Mouse (Mus musculus) cerebellum, postnatal 10 days (tissue): ENCODE data around the gene Frmd8.
"Not testable (repeated sequence)": the region's sequence is repeated elsewhere in the genome, so short reads cannot be mapped to it uniquely, and the experiment has no call there.

ENCODE experiments used
- DNase-seq, 2 experiments: peaks; one replicate each; pipeline ENCODE4 v3.0.0; 2021; ENCODE audit warnings: mixed read lengths in 2 of 2

Gene Frmd8

DNA sequence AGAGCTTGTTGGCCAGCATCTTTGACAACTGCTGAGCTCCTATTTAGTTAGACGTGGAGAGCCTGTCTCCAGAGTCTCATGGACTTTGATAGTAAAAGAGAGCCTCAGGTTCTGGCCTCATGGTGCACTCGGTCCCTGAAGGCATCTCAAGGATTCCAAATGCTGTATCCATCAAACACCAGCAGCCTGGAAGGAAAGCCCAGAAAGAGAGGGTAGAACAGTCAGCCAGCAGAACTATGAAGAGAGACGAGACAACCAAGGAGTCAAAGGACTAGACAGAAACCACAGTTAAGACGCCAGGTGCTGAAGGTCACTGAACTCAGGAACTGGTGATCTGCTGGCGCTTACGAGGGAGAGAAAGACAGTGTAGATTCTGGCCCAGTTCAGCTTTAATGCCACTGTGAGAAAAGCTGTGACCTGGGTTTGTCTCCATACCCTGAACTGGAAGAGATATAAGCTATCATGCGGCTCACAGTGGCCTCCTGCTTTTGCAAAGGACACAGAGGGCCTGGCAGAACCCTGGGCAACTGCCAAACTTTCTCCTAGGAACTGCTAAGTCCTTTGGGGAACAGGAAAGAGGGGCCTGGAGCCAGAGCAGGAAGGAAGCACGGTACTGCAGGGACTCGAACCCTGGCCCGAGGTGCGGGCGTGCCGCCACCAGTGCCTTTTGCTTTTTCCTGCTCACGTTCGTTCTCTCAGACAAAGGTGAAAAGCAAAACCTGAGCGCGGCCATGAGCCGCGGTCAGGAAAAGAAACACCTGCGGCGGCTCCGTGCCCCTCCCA lies 50.8 kb downstream of the Frmd8 start:
- peak; percentile 53 to 63 for DNase-seq

GRCm38 (mm10) chr19:5823266-5823839 lies 51.7 kb downstream of the Frmd8 start:
- peak; percentile 63 to 69 for DNase-seq

DNA sequence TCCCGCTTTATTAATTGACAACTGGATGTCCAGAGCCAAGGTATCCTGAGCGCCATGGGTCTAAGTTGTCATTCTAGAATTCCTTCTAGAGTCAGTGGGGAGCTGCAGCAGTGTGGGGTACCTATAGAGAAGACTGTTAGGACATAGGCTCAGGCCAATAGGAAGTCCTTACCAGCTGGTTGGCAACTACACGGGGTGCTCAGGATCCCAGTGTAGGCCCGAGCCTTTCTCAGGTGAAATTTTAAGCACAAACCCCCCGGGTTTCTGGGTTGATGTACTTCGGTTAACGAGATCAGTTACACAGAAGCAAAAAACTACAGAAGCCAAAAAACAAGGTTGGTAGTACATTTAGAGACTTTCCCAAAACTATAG lies 52.3 kb downstream of the Frmd8 start:
- no peak for DNase-seq

DNA sequence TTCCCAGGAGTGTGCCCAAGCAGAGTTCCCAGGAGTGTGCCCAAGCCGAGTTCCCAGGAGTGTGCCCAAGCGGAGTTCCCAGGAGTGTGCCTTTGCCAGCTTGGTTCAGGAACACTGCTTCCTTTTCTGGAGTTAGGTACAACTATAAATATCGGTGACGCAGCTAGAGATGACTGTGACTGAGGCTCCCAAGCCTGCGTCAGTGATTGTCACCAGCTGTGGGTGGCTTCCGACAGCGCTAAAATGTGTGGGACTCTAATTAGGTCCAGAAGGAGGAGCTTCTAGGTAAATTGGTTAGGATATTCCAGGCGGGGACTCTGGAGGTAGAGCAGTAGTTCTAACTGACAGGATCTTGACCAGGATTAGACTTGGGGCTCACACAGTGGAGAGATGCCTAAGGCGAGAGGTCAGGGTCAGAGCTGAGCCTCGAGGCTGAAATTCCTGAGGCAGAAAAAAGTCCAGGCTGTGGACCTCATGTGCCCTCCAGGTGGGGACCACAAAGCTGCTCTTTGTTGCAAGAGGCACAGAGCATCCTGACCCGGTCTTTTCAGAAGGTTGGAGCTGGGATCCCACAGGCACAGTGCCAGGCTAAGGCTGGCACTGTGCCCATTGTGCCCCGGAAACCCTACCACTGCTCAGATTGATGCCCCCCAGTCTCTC lies 52.8 kb downstream of the Frmd8 start:
- DNase-seq: no peak

DNA sequence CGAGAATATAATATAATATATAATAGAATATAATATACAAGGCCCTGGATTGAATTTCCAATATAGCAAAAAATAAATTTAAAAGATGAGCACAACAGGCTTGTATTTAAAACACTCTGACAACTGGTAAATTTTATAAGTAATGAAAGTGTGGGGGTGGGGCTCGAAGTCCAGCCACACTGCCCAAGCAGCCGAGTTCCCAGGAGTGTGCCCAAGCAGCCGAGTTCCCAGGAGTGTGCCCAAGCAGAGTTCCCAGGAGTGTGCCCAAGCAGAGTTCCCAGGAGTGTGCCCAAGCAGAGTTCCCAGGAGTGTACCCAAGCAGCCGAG lies 53.3 kb downstream of the Frmd8 start:
- DNase-seq: no peak

DNA sequence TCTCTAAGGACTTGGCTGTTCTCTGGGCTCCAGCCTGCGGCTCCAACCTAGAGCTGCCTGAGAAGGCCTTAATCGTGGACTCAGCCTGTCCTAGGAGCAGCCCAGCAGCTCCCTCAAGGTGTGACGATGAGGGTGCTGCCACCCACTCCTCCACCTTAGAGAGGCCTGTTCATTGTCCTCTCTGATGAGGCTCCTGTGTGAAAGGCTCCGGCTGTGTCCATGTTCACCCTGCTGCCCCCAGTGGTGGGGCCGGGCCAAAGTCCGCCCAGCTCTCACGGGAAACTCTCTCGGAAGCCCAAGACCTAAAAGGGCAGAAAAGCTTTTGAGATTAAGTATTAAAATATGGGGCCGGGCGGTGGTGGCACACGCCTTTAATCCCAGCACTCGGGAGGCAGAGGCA lies 55.5 kb downstream of the Frmd8 start:
- peak; percentile 63 to 67 for DNase-seq

- no peak for DNase-seq
Observed at GRCm38 (mm10) chr19:5818590-5818977, 56.5 kb downstream of the Frmd8 start.

DNA sequence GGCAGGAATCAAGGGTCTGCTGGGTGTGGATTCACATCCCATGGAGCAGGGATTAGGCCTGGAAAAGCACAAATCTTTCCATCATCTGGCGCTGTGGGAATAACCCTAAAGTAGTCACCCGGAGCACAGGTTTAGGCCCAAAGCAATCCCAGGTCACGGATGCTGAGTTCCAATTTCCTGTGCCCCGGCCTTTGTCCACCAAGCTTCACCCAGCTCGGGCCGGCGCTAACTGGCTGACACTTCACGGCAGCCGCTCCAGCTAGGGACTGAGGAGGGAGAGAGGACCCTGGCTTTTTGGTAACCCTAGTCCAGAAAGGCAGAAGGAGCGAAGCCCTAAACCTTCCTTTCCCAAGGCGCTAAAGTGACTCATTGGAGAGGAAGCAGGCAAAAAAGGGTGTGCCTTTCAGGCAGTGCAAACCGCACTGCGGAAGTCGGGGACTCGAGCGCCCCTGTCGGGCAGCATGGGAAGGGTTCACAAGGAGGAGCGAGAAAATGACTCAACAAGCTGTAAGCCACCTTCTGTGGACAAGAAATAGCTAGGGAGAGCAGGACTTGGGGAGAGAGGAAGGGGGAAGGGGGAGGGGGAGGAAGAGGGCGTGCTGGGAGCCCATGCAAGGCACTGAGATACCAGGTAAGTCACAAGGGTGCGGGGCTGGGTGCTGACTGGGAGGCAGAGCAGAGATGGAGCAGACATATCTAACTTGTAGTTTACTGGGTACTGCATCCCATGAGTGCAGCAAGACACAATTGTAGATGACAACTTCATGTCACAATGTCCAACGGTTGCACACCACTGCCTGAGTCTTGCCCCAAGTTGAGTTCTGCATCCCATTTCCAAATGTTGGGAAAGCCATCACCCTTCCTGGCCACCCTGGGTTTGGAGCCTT lies 57.1 kb downstream of the Frmd8 start:
- peak; percentile 93 to 94 for DNase-seq

DNA sequence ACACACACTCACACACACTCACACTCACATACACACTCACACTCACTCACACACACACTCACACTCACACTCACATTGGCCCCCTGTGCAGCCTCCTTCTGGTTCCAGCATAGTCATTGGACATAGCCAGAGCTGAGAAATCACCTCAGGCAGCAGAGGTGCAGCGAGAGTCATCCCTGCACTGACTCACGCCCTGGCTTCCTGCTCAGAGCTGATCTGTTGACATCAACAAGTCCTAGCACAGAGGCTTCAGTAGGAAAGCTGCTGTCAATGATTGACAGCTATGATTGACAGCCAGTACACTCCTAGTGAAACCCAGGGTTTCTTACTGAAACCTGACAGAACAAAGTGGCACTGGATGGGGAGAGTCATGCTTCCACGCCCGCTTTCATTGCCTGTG lies 59.1 kb downstream of the Frmd8 start:
- no peak for DNase-seq

GRCm38 (mm10) chr19:5815010-5815409 lies 60.1 kb downstream of the Frmd8 start:
- no peak for DNase-seq

- not testable (repeated sequence) for DNase-seq
Observed at GRCm38 (mm10) chr19:5814048-5814447, 61.0 kb downstream of the Frmd8 start.

GRCm38 (mm10) chr19:5813567-5813966 lies 61.5 kb downstream of the Frmd8 start:
- DNase-seq: no peak

DNA sequence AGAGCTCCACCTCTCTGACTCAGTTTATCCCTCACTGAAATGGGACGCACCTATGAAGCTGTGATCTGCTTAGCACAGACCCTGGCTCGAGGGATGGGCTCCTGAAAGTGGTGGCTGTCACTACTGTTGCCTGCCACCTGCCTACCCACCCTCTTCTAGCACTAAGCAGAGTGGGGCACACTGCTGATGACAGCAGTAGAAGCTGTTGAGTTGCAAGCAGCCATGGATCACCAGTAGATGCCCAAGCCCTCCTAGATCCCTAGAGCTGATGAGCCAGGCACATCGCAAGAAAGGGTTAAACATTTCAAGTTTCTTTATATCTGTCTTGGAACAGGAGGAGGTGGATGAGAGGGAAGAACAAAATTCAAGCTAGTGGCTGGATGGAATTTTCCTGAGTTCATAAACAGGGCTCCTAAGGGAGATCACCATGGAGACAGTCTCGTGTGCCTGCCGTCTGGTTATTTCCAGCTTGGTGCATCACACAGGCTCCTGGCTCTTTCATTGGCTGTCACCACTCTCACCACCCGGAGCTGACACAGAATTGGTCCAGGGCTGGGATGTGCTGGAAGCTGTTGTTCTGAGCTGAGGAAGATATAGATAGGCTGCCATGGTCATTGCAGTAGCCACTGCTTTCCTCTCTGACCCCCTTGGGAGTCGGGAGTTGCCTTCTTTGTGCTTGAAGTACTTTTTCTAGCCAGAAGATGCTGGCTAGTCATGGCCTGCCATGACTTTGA lies 63.1 kb downstream of the Frmd8 start:
- DNase-seq: peak; percentile 83 to 87

DNA sequence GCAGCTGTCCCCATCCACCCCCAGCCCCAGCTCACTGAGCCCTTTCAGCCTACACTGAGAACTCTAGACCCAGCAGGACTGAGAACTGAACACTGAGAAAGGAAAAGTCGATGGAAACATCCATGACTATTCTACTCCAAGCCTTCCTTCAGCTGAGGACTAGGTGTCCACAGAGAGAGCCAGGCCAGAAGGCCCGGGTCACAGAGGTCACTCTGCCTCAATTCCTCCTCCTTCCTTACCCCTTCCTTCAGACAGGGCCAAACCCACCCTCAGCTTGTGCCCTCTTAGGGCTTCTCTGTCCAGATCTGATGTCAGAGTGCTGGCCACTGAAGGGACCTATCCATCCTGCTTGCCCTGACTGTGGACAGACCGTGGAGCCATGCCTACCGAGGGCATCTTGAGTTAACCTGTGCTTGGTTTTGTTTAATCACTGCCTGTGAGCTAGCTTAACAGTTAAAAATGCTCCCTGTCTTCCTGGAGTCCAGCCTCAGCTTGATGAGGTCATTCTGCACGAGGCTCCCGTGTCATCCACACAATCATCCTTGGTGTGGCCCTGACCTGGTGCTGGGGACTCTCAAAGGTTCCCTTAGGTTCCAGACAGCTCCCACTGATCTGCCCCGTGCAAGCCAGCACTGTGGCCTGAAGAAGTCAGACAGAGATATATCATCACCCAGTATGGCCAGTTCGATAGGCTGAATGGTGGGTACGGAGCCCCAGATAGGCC lies 64.1 kb downstream of the Frmd8 start:
- DNase-seq: no peak

- no peak for DNase-seq
Observed at GRCm38 (mm10) chr19:5810103-5810839, 64.8 kb downstream of the Frmd8 start.

DNA sequence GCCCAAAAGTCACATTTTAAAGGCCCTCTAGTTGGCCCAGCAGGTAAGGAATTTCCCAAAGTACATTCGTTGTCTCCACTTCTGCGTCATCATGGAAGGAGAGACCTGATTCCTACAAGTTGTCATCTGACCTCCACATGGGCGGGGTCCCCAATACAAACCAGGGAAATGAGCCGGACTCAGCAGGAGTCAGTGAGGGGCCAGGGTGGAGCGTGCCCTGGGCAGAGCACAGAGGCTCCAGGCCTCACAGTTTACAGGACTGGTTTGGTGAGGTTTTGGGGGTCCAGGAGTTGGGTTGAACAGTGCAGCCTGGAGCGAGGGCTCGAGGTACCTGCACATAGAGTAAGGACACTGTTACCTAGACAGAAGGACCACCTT lies 65.4 kb downstream of the Frmd8 start:
- DNase-seq: no peak

- peak in 1 of 2 experiments; percentile 62 for DNase-seq
Observed at GRCm38 (mm10) chr19:5808955-5809711, 65.9 kb downstream of the Frmd8 start.

- no peak for DNase-seq
Observed at GRCm38 (mm10) chr19:5807740-5808139, 67.3 kb downstream of the Frmd8 start.

DNA sequence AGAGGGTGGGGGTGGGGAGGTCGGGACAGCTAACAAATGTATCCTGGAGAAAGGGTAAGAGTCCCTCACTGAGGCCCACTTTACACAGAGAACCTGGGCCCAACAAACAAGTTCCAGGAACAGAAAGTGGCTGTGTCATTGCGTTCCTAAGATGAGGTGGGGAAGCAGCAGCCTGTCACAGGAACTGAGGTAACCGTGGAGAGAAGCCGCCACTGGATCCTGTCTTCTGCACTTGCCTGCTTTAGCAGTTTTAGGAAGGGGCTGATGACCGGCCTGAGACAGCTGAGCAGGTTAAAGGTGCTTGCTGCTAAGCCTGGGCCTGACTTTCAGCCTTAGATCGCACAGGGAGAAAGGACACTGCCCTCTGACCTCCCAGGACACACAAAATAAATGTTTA lies 68.3 kb downstream of the Frmd8 start:
- no peak for DNase-seq

DNA sequence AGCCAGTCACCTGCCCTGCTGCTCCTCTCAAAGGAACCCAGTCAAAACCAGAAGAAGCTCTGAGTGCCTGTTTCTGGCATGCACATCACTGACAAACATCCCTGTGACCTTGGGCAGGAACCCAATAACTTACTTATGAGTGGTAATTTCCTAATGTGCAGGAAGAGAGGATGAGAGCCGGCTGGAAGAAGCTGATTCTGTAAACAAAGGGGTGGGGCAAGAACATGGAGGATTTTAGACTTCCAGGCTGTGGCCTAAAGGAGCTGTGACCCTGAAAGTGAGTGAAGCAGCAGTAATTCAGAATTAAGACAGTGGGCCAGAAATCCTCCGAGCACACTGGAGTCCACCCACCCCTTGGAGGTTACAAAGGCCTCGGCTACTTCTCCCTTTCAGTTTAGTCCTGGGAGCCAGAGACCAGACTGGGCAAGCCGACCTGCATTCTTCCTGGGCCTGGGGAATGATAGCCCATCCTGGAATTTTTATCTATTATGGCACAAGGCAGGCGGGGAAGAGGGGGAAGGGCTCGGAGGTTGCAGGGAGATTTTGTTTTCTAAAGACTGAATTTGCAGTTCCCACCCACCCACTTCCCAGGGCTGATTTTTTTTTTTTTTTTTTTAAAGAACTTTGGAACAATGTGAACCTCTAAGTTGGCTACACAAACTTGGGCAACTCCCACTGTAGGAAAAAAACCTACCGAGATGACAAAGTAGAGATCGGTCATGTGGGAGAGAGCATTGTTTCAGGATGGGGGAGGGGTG lies 68.8 kb downstream of the Frmd8 start:
- peak in 1 of 2 experiments; percentile 60 for DNase-seq
